Mouse (Mus musculus) G1E (cell line): ENCODE results near the gene Hoxb1.

Source experiments
- CTCF ChIP-seq: IDR thresholded peaks from 2 replicates; pipeline ENCODE4 v1.5.1; 2012; ENCODE audit warnings: low read depth, low read length, inconsistent platforms, mixed read lengths
- GATA1 ChIP-seq: IDR thresholded peaks from 2 replicates; pipeline ENCODE4 v1.6.1; 2012; ENCODE audit warnings: borderline replicate concordance, low read length, inconsistent platforms, mixed read lengths
- TAL1 ChIP-seq: conservative IDR thresholded peaks from 2 replicates; pipeline ENCODE4 v1.6.1; 2012; ENCODE audit warnings: low read depth, low read length, inconsistent platforms, mixed read lengths

DNA sequence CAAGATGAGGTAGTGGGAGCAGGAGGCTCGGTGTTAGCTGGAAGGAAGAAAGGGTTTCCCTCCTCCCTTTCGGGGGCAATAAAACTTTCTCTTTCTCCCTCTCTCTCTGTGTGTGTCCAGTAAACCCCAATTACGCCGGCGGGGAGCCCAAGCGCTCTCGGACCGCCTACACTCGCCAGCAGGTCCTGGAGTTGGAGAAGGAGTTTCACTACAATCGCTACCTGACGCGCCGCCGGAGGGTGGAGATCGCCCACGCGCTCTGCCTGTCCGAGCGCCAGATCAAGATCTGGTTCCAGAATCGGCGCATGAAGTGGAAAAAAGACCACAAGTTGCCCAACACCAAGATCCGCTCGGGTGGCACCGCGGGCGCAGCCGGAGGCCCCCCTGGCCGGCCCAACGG is 45.6 kb upstream of the Hoxb1 start:
- no peak for TF ChIP-seq CTCF
- no peak for TF ChIP-seq TAL1
- no peak for TF ChIP-seq GATA1
